Comparison of ENCODE assay signal across 9 mouse cellular contexts in the genomic region with DNA sequence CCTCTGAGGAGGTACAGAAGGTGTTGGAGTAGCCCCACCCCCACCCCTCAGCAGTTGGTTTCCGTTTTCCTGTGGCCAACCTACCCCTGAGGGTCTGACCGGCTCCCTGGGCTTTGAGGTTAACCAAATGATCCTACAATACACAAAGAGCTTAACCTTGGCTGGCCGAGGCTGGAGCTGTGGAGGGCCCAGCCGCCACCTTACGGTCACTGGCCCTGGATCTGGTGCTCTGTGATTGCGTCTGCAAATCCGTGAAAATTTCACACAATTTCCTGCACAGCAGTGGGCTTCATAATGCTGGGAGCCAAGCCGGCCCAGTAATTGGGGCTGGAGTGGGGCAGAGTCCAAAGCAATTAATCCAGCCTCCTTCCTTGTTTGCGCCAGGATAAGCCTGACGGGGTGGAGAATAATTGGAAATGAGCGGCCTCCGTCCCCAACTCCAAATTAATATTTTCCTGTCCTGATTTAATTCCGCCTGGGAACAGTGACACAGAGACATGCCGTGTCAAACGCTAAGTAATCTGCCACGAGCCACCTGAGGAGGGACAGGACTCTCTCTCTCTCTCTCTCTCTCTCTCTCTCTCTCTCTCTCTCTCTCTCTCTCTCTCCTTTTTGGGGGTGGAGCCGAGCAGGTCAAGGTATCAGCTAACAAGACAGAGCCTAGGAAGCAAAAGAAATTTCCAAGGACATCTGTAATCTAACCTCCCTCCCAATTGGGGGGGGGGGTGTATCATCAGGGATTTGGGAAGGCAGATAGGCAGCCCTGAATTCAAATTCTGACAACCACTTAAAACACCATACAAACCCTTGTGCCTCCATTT.
A peak's percentile ranks its signal among the peaks of the same experiment; 100 is the strongest.
DNase-seq lines count a peak whose midpoint lies in the region; ATAC-seq and TF ChIP-seq lines count a peak whose summit lies in the region.
"Had no signal": no experiment of that assay in that cellular context is flagged by ENCODE, and none has a peak within 500 bp of the region (broad histone marks: within the 10 kb centered on the region; RNA-seq: fewer than 3 reads in every experiment).

No protein-coding gene starts in this region.

- peaks cover 3% of the 10 kb centered on the region; the same call in 1 of the 2 replicates for H3K27me3 ChIP-seq in forebrain, embryonic 11.5 days (ENCODE audit: control insufficient read depth, insufficient read depth, low read length)
- peaks cover 11% of the 10 kb centered on the region; the same call in 1 of the 2 replicates for H3K27me3 ChIP-seq in forebrain, embryonic 15.5 days
- H3K27me3 ChIP-seq in intestine, postnatal 0 days (replicated peaks; ENCODE audit: control insufficient read depth, insufficient read depth, low read length): no peaks in the 10 kb centered on the region
- no peaks in the 10 kb centered on the region for H3K27me3 ChIP-seq in midbrain, postnatal 0 days (ENCODE audit: insufficient read depth, low read length)

- H3K4me3 ChIP-seq in forebrain, embryonic 11.5 days (ENCODE audit: low read depth, low read length): no peak overlapping the region
- no peak overlapping the region for H3K4me3 ChIP-seq in forebrain, embryonic 15.5 days
- H3K4me3 ChIP-seq in intestine, postnatal 0 days (ENCODE audit: low read depth, low read length): peak overlapping the region; percentile 7; the same call in 1 of the 2 replicates
- H3K4me3 ChIP-seq in midbrain, postnatal 0 days (ENCODE audit: low read depth, low read length): no peak overlapping the region
- H3K4me3 ChIP-seq in gastrocnemius, adult 2 months: no peak overlapping the region

- no peak for TF ChIP-seq CTCF in intestine, postnatal 0 days (IDR thresholded peaks at IDR 0.05; ENCODE audit: low read depth)
- TF ChIP-seq CTCF in midbrain, postnatal 0 days (IDR thresholded peaks at IDR 0.05): no peak
- TF ChIP-seq CTCF in gastrocnemius, adult 2 months (IDR thresholded peaks at IDR 0.05): no peak

- ATAC-seq in forebrain, embryonic 11.5 days (replicated peaks; ENCODE audit: low FRiP score): no peak
- no peak for ATAC-seq in forebrain, embryonic 15.5 days (replicated peaks)
- ATAC-seq in intestine, postnatal 0 days: peak; percentile 91
- ATAC-seq in midbrain, postnatal 0 days (ENCODE audit: low FRiP score): no peak

- H3K4me1 ChIP-seq in forebrain, embryonic 11.5 days (replicated peaks; ENCODE audit: control insufficient read depth, insufficient read depth, low read length): peaks cover 4% of the 10 kb centered on the region
- peaks cover 8% of the 10 kb centered on the region; the same call in 1 of the 2 replicates for H3K4me1 ChIP-seq in forebrain, embryonic 15.5 days
- 0 out of 2 replicates have a peak, but pooled peaks cover 5% of the 10 kb centered on the region for H3K4me1 ChIP-seq in intestine, postnatal 0 days (replicated peaks; ENCODE audit: control insufficient read depth, insufficient read depth, low read length)
- H3K4me1 ChIP-seq in midbrain, postnatal 0 days (ENCODE audit: insufficient read depth, low read length): no peaks in the 10 kb centered on the region

- no peak overlapping the region for H3K4me2 ChIP-seq in forebrain, embryonic 11.5 days (ENCODE audit: low read depth, low read length, severe bottlenecking)
- H3K4me2 ChIP-seq in forebrain, embryonic 15.5 days (replicated peaks): no peak overlapping the region
- H3K4me2 ChIP-seq in intestine, postnatal 0 days (replicated peaks; ENCODE audit: low read depth): peak overlapping the region; percentile 58
- no peak overlapping the region for H3K4me2 ChIP-seq in midbrain, postnatal 0 days (ENCODE audit: low read depth, low read length, poor library complexity, severe bottlenecking)

- H3K27ac ChIP-seq in forebrain, embryonic 11.5 days (ENCODE audit: low read depth, low read length): no peak overlapping the region
- no peak overlapping the region for H3K27ac ChIP-seq in forebrain, embryonic 15.5 days (replicated peaks)
- H3K27ac ChIP-seq in intestine, postnatal 0 days (ENCODE audit: low read depth, low read length): no peak overlapping the region
- H3K27ac ChIP-seq in midbrain, postnatal 0 days (ENCODE audit: low read depth, low read length): no peak overlapping the region
- no peak overlapping the region for H3K27ac ChIP-seq in gastrocnemius, adult 2 months

- peak; percentile 62 for DNase-seq in forebrain, embryonic 11.5 days (ENCODE audit: low spot score)
- peak; percentile 74 to 81 for DNase-seq in cerebellum, postnatal 10 days
- DNase-seq in midbrain, postnatal 0 days (ENCODE audit: low spot score): peak; percentile 59
- no peak for DNase-seq in spleen, postnatal 4 days (ENCODE audit: low spot score in 2 of 2)
- no peak for DNase-seq in gastrocnemius, adult 2 months
- no peak for DNase-seq in heart, adult 18-20 months
- DNase-seq: heart, postnatal 4 days had no signal

- no peaks in the 10 kb centered on the region for H3K9me3 ChIP-seq in forebrain, embryonic 11.5 days (ENCODE audit: control insufficient read depth, low read length)
- H3K9me3 ChIP-seq in forebrain, embryonic 15.5 days: no peaks in the 10 kb centered on the region
- no peaks in the 10 kb centered on the region for H3K9me3 ChIP-seq in intestine, postnatal 0 days (ENCODE audit: control insufficient read depth)
- H3K9me3 ChIP-seq in midbrain, postnatal 0 days (ENCODE audit: low read length): no peaks in the 10 kb centered on the region

- 14% methylated on average over 17 of the region's 17 CpGs for WGBS in forebrain, embryonic 11.5 days
- WGBS in forebrain, embryonic 15.5 days: 9% methylated on average over 17 of the region's 17 CpGs
- 9% methylated on average over 17 of the region's 17 CpGs for WGBS in intestine, postnatal 0 days
- WGBS in midbrain, postnatal 0 days: 19% methylated on average over 17 of the region's 17 CpGs

- no peaks in the 10 kb centered on the region for H3K36me3 ChIP-seq in forebrain, embryonic 11.5 days (ENCODE audit: control insufficient read depth, insufficient read depth, low read length)
- H3K36me3 ChIP-seq in forebrain, embryonic 15.5 days: no peaks in the 10 kb centered on the region
- no peaks in the 10 kb centered on the region for H3K36me3 ChIP-seq in intestine, postnatal 0 days (ENCODE audit: control insufficient read depth, insufficient read depth)
- H3K36me3 ChIP-seq in midbrain, postnatal 0 days (ENCODE audit: insufficient read depth, low read length): no peaks in the 10 kb centered on the region

- intact Hi-C loops in gastrocnemius, adult 2 months (cut with DNase I): no loop called here

- 0 out of 2 replicates have a peak overlapping the region, but pooled peaks have one; percentile 12 for H3K9ac ChIP-seq in forebrain, embryonic 11.5 days (ENCODE audit: low read length)
- no peak overlapping the region for H3K9ac ChIP-seq in forebrain, embryonic 15.5 days (replicated peaks)
- H3K9ac ChIP-seq in intestine, postnatal 0 days (ENCODE audit: low read depth, low read length): no peak overlapping the region
- H3K9ac ChIP-seq in midbrain, postnatal 0 days (replicated peaks; ENCODE audit: low read length, poor library complexity, severe bottlenecking): no peak overlapping the region

Comparison
In these comparisons a context has a peak if more than half of its experiments do, and no peak if none do; other contexts are left out.
1. DNase-seq: peak in forebrain, embryonic 11.5 days (single experiment), cerebellum, postnatal 10 days (2 of 2) and midbrain, postnatal 0 days (single experiment); none in spleen, postnatal 4 days (0 of 2), gastrocnemius, adult 2 months (single experiment) and heart, adult 18-20 months (0 of 2).